Mouse (Mus musculus) myocyte (in vitro differentiated cells): Measurements from ENCODE around the gene Bid. TPM values are rescaled to one million over a fixed set of nuclear protein-coding genes. Genes with fewer than 3 reads are reported as not detected.

Source experiments
- H3K27me3 ChIP-seq: one replicate; pipeline ENCODE4 v1.6.1; 2011; ENCODE audit not compliant: control insufficient read depth, insufficient read depth, insufficient read length
- H3K36me3 ChIP-seq: one replicate; pipeline ENCODE4 v1.6.1; 2011; ENCODE audit not compliant: control insufficient read depth, insufficient read depth
- H3K4me2 ChIP-seq: one replicate; pipeline ENCODE4 v1.6.1; 2011; ENCODE audit warnings: low read depth, control low read depth
- H3K4me3 ChIP-seq: one replicate; pipeline ENCODE4 v1.5.1; 2011; ENCODE audit warnings: mild to moderate bottlenecking, control low read depth, moderate library complexity
- H3K79me2 ChIP-seq: one replicate; pipeline ENCODE4 v1.6.1; 2011; ENCODE audit not compliant: control insufficient read depth, insufficient read depth
- H3ac ChIP-seq: one replicate; pipeline ENCODE4 v1.6.1; 2011; ENCODE audit not compliant: control insufficient read depth, insufficient read length
- CEBPB ChIP-seq: IDR thresholded peaks from 2 replicates; pipeline ENCODE4 v1.6.1; 2011; ENCODE audit warnings: mild to moderate bottlenecking, moderate library complexity; ENCODE audit not compliant: poor library complexity, insufficient read depth, severe bottlenecking
- E2F4 ChIP-seq: IDR thresholded peaks from one replicate; pipeline ENCODE4 v1.6.1; 2011; ENCODE audit warnings: mild to moderate bottlenecking, control low read depth, moderate library complexity; ENCODE audit not compliant: insufficient read depth
- MAX ChIP-seq: IDR thresholded peaks from one replicate; pipeline ENCODE4 v1.6.1; 2011; ENCODE audit warnings: low read depth, mild to moderate bottlenecking, control low read depth
- MYOD1 ChIP-seq, 3 experiments: IDR thresholded peaks; one replicate each; pipeline ENCODE4 v1.6.1; 2011; ENCODE audit warnings: control low read depth in 2 of 3, low read depth in 2 of 3, mild to moderate bottlenecking in 2 of 3, moderate library complexity in 1 of 3; ENCODE audit not compliant: insufficient read length in 2 of 3, control insufficient read depth in 1 of 3
- MYOG ChIP-seq, 3 experiments: IDR thresholded peaks; one replicate each; pipeline ENCODE4 v1.6.1; 2011; ENCODE audit warnings: control low read depth in 2 of 3, low read depth in 2 of 3, mild to moderate bottlenecking in 2 of 3; ENCODE audit not compliant: insufficient read length in 2 of 3, control insufficient read depth in 1 of 3, insufficient read depth in 1 of 3
- POLR2A ChIP-seq: IDR thresholded peaks from one replicate; pipeline ENCODE4 v1.6.1; 2011; ENCODE audit warnings: low read depth, mild to moderate bottlenecking, control low read depth, moderate library complexity; ENCODE audit not compliant: insufficient read length
- POLR2AphosphoS2 ChIP-seq: IDR thresholded peaks from one replicate; pipeline ENCODE4 v1.6.1; 2011; ENCODE audit warnings: low read depth, control low read depth; ENCODE audit not compliant: insufficient read length
- REST ChIP-seq: IDR thresholded peaks from one replicate; pipeline ENCODE4 v1.6.1; 2011; ENCODE audit warnings: mild to moderate bottlenecking, control low read depth, moderate library complexity; ENCODE audit not compliant: insufficient read depth, insufficient read length
- SRF ChIP-seq: IDR thresholded peaks from one replicate; pipeline ENCODE4 v1.6.1; 2011; ENCODE audit warnings: low read depth; ENCODE audit not compliant: control insufficient read depth, insufficient read length
- TCF12 ChIP-seq: IDR thresholded peaks from one replicate; pipeline ENCODE4 v1.6.1; 2011; ENCODE audit warnings: mild to moderate bottlenecking, control low read depth; ENCODE audit not compliant: poor library complexity, insufficient read depth, severe bottlenecking
- TCF3 ChIP-seq: IDR thresholded peaks from one replicate; pipeline ENCODE4 v1.6.1; 2011; ENCODE audit warnings: low read depth, control low read depth; ENCODE audit not compliant: insufficient read length
- USF1 ChIP-seq: IDR thresholded peaks from one replicate; pipeline ENCODE4 v1.6.1; 2011; ENCODE audit warnings: low read depth, mild to moderate bottlenecking, control low read depth, moderate library complexity
- polyA plus RNA-seq: library from polyadenylated mRNA; unstranded; fragments of >200 nt; fragmentation: generic; extraction: Trizol; gene quantifications from one replicate; pipeline ENCODE4 v1.2.1, GENCODE M21; 2012; ENCODE audit warnings: missing spikeins

Gene Bid
- polyA plus RNA-seq, 1 experiment: 34.3 TPM

DNA sequence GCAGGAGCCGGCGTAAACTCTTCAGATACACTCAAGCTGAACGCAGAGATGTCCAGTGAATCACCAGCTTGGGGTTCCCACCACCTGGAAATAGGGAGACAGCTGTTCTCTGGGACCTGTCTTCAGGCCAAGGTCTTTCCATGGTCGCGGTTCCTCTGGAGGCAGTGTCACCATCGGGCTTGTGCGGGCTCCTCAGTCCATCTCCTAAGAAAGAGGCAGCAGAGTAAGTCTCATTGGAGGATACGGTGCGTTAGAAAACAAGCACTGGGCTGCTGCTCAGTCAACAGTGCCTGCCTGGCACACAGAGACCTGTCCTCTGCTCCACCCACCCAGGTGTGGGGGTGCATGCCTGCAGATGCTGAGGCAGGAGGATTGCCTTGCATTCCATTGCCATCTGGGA, 22.6 kb downstream of the Bid start:
- Histone ChIP-seq H3K27me3 (no peaks in the 10 kb centered on the region), H3K4me2 (no peak overlapping the region), H3K4me3 (no peak overlapping the region), H3ac (no peak overlapping the region), H3K79me2 (no peaks in the 10 kb centered on the region), H3K36me3 (peaks cover 55% of the 10 kb centered on the region)
- TF ChIP-seq MAX: no peak
- TF ChIP-seq POLR2AphosphoS2: peak; percentile 49
- no peak for TF ChIP-seq REST
- TF ChIP-seq USF1: no peak

DNA sequence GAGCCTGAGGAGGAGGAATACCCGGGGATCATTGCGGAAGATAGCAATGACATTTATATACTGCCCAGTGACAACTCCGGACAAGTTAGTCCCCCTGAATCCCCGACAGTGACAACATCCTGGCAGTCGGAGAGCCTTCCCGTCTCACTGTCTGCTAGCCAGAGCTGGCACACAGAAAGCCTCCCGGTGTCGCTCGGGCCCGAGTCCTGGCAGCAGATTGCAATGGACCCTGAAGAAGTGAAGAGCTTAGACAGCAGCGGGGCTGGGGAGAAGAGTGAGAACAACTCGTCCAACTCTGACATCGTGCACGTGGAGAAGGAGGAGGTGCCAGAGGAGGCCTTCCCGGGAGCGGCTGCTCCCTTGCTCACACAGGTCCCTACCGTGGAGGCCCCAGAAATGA, 30.0 kb downstream of the Bid start:
- Histone ChIP-seq H3K4me3 (no peak overlapping the region), H3K79me2 (no peaks in the 10 kb centered on the region), H3K36me3 (peaks cover 40% of the 10 kb centered on the region), H3K4me2 (no peak overlapping the region), H3ac (no peak overlapping the region), H3K27me3 (no peaks in the 10 kb centered on the region)
- TF ChIP-seq REST: no peak
- TF ChIP-seq TCF12: no peak
- no peak for TF ChIP-seq POLR2AphosphoS2
- no peak for TF ChIP-seq E2F4
- no peak for TF ChIP-seq USF1
- TF ChIP-seq CEBPB: no peak
- no peak for TF ChIP-seq TCF3
- TF ChIP-seq MYOG (IDR thresholded peaks at IDR 0.05; ENCODE audit: control insufficient read depth in 1 of 3, insufficient read depth in 1 of 3, insufficient read length in 2 of 3, low read depth in 2 of 3): no peak
- no peak for TF ChIP-seq SRF
- TF ChIP-seq POLR2A: no peak
- TF ChIP-seq MAX: no peak
- no peak for TF ChIP-seq MYOD1 (IDR thresholded peaks at IDR 0.05; ENCODE audit: control insufficient read depth in 1 of 3, insufficient read length in 2 of 3, low read depth in 2 of 3)

DNA sequence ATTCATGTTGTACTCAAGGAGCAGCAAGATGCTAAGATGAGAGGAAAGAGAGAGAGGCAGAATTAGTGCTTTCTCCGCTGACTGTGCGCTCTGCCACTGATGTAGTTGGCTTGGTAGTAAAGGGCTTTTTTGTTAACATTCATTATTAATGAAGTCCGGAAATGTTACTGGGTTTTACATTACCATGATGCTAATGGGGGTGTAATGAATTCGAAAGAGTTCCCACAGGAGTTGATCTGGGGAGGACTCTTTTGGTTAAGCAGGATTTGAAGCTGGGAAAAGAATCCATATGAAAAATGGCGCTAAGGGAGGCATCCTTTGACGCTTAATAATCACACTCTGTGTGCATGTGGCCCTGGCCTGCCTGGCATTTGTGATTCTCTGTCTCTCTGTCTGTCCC, 32.2 kb downstream of the Bid start:
- Histone ChIP-seq H3K4me2 (no peak overlapping the region), H3ac (no peak overlapping the region), H3K36me3 (peaks cover 26% of the 10 kb centered on the region)

DNA sequence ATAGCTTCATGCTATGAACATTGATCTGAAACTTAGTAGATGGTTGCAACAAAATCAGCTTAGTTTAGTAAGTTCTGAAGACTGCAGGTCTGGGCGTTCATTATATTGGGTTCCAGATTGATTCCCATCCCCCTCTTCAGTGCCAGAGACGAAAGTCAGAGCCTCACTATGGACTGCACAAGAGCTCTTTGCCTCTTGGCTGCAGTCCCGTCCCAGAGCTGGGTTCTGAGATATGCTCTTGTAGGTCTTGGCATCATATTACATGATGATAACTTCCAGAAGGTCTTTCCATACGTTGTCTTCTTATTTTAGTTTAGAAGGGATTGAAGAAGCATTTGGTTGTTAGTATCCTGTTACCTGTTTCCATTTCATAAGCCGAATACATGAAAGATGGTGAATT, 37.6 kb downstream of the Bid start:
- peaks cover 33% of the 10 kb centered on the region for H3K36me3 ChIP-seq
- no peak overlapping the region for H3K4me3 ChIP-seq
- no peak for TF ChIP-seq POLR2AphosphoS2
- TF ChIP-seq MYOD1 (IDR thresholded peaks at IDR 0.05; ENCODE audit: control insufficient read depth in 1 of 3, insufficient read length in 2 of 3, low read depth in 2 of 3): no peak
- no peak for TF ChIP-seq MAX
- no peak for TF ChIP-seq E2F4
- no peak for TF ChIP-seq REST
- no peak for TF ChIP-seq SRF
- no peak for TF ChIP-seq MYOG (IDR thresholded peaks at IDR 0.05; ENCODE audit: control insufficient read depth in 1 of 3, insufficient read depth in 1 of 3, insufficient read length in 2 of 3, low read depth in 2 of 3)
- no peak for TF ChIP-seq TCF12
- TF ChIP-seq TCF3: no peak
- no peak for TF ChIP-seq POLR2A
- TF ChIP-seq CEBPB: no peak
- TF ChIP-seq USF1: no peak
- H3ac ChIP-seq: no peak overlapping the region
- no peak overlapping the region for H3K4me2 ChIP-seq
- no peaks in the 10 kb centered on the region for H3K79me2 ChIP-seq
- no peaks in the 10 kb centered on the region for H3K27me3 ChIP-seq

More for the DNA sequence above, 32.2 kb downstream of the Bid start:
- TF ChIP-seq MYOG (IDR thresholded peaks at IDR 0.05; ENCODE audit: control insufficient read depth in 1 of 3, insufficient read depth in 1 of 3, insufficient read length in 2 of 3, low read depth in 2 of 3) (no peak), E2F4 (no peak), SRF (no peak), MAX (no peak), TCF12 (no peak), REST (no peak), MYOD1 (IDR thresholded peaks at IDR 0.05; ENCODE audit: control insufficient read depth in 1 of 3, insufficient read length in 2 of 3, low read depth in 2 of 3) (no peak), USF1 (no peak), TCF3 (no peak), POLR2A (no peak), POLR2AphosphoS2 (no peak), CEBPB (no peak)
- no peaks in the 10 kb centered on the region for H3K79me2 ChIP-seq
- H3K27me3 ChIP-seq: no peaks in the 10 kb centered on the region
- no peak overlapping the region for H3K4me3 ChIP-seq

DNA sequence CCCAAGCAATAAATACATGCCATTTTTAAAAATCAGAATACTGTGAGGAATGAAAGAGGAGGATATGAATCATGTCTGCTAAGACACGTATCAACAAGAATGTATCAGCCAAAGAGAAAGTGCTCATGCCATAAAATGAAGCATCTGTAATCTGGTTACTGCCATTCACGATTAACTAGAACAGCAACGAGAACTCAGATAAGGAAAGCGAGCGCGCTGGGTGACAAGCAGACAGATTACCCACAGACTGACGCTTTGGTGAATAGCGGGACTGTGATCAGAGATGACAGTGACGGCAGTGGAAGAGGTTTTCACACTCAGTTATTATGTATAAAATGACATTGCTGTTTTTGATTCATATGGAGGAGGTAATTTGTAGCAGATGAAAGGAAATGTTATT, 42.8 kb downstream of the Bid start:
- peaks cover 13% of the 10 kb centered on the region for H3K36me3 ChIP-seq
- no peak overlapping the region for H3ac ChIP-seq
- H3K4me2 ChIP-seq: no peak overlapping the region
- no peaks in the 10 kb centered on the region for H3K79me2 ChIP-seq
- no peak overlapping the region for H3K4me3 ChIP-seq
- no peaks in the 10 kb centered on the region for H3K27me3 ChIP-seq
- TF ChIP-seq REST (no peak), E2F4 (no peak), SRF (no peak), CEBPB (no peak), MYOG (IDR thresholded peaks at IDR 0.05; ENCODE audit: control insufficient read depth in 1 of 3, insufficient read depth in 1 of 3, insufficient read length in 2 of 3, low read depth in 2 of 3) (no peak), TCF3 (no peak), MYOD1 (IDR thresholded peaks at IDR 0.05; ENCODE audit: control insufficient read depth in 1 of 3, insufficient read length in 2 of 3, low read depth in 2 of 3) (no peak), USF1 (no peak), MAX (no peak), TCF12 (no peak), POLR2AphosphoS2 (no peak), POLR2A (no peak)
